In genomic region chr1:45881228-45881832, GRCm38 (mm10) we compare ENCODE assay signal across 30 mouse cellular contexts. TPM values are rescaled to one million over a fixed set of nuclear protein-coding genes. Genes with fewer than 3 reads are reported as not detected.
DNase-seq lines count a peak whose midpoint lies in the region; ATAC-seq and TF ChIP-seq lines count a peak whose summit lies in the region.
"Had no signal": no experiment of that assay in that cellular context is flagged by ENCODE, and none has a peak within 500 bp of the region (broad histone marks: within the 10 kb centered on the region; RNA-seq: fewer than 3 reads in every experiment).

No protein-coding gene starts in this region.

- DNase-seq in kidney, postnatal 4 days = no peak
- peak; percentile 25 for DNase-seq in CH12.LX (ENCODE audit: extremely low read depth)
- no peak for DNase-seq in urinary bladder, adult 2 months (ENCODE audit: low spot score)
- no peak for DNase-seq in right cerebral cortex, postnatal 14 days
- DNase-seq: adrenal gland, postnatal 14 days; cerebellum, adult 9-10 months; gastrocnemius, postnatal 10 days; heart, adult 18-20 months; heart, postnatal 10 days; lung, postnatal 14 days had no signal

- no peak for TF ChIP-seq RAD21 in CH12.LX (IDR thresholded peaks at IDR 0.05; ENCODE audit: low read depth, low read length)

- no peak for TF ChIP-seq CTCF in CH12.LX (conservative IDR thresholded peaks at IDR 0.05 in 1 of 2, IDR thresholded peaks at IDR 0.05 in 1 of 2; ENCODE audit: low read depth in 2 of 2, low read length in 2 of 2)

- ATAC-seq in kidney, embryonic 14.5 days (ENCODE audit: low FRiP score, low TSS enrichment) = peak; percentile 72; the same call in 1 of the 2 replicates
- ATAC-seq in granulocyte monocyte progenitor cell, adult 5-6 weeks (replicated peaks; ENCODE audit: poor library complexity, severe bottlenecking) = peak; percentile 87
- peak; percentile 87 for ATAC-seq in megakaryocyte progenitor cell, adult 5-6 weeks (replicated peaks; ENCODE audit: poor library complexity)
- no peak for ATAC-seq in activated CD4-positive, CD25-positive, alpha-beta regulatory T cell, adult 4 months
- ATAC-seq: CD4-positive, CD25-positive, alpha-beta regulatory T cell, adult 4 months; forebrain, embryonic 16.5 days; intestine, postnatal 0 days; midbrain, embryonic 16.5 days had no signal

- TF ChIP-seq POLR2A in CH12.LX (IDR thresholded peaks at IDR 0.05; ENCODE audit: low read depth, low read length) = no peak

- H3K27me3 ChIP-seq in kidney, embryonic 14.5 days (ENCODE audit: control insufficient read depth, insufficient read depth, low read length) = no peaks in the 10 kb centered on the region
- no peaks in the 10 kb centered on the region for H3K27me3 ChIP-seq in CH12.LX (replicated peaks)
- H3K27me3 ChIP-seq: embryonic facial prominence, embryonic 15.5 days; heart, embryonic 12.5 days had no signal

- H3K9me3 ChIP-seq in kidney, embryonic 14.5 days (ENCODE audit: control insufficient read depth, low read length) = no peaks in the 10 kb centered on the region
- H3K9me3 ChIP-seq in CH12.LX (replicated peaks; ENCODE audit: low read length) = no peaks in the 10 kb centered on the region
- H3K9me3 ChIP-seq: embryonic facial prominence, embryonic 15.5 days; heart, embryonic 12.5 days; midbrain, embryonic 10.5 days had no signal

- H3K27ac ChIP-seq in kidney, embryonic 14.5 days (ENCODE audit: low read depth, low read length) = no peak overlapping the region
- H3K27ac ChIP-seq in CH12.LX (ENCODE audit: insufficient read depth, low read depth) = no peak overlapping the region
- H3K27ac ChIP-seq: embryonic facial prominence, embryonic 15.5 days; kidney, postnatal 0 days; liver, embryonic 14.5 days; midbrain, embryonic 10.5 days had no signal

- H3K9ac ChIP-seq in kidney, embryonic 14.5 days (ENCODE audit: low read depth, low read length) = no peak overlapping the region
- H3K9ac ChIP-seq in CH12.LX (ENCODE audit: insufficient read depth, low read depth) = no peak overlapping the region
- H3K9ac ChIP-seq: embryonic facial prominence, embryonic 15.5 days; heart, embryonic 12.5 days; liver, embryonic 14.5 days had no signal

- peak; percentile 28; the same call in 1 of the 2 replicates for TF ChIP-seq EP300 in CH12.LX (IDR thresholded peaks at IDR 0.05; ENCODE audit: low read length)

- H3K36me3 ChIP-seq in kidney, embryonic 14.5 days (ENCODE audit: control insufficient read depth, insufficient read depth, low read length) = no peaks in the 10 kb centered on the region
- no peaks in the 10 kb centered on the region for H3K36me3 ChIP-seq in CH12.LX (replicated peaks in 1 of 2; ENCODE audit: control insufficient read depth in 1 of 2, insufficient read depth in 1 of 2, low read length in 1 of 2)
- H3K36me3 ChIP-seq: embryonic facial prominence, embryonic 15.5 days; heart, embryonic 12.5 days; midbrain, embryonic 10.5 days had no signal

- H3K4me1 ChIP-seq in kidney, embryonic 14.5 days (ENCODE audit: control insufficient read depth, insufficient read depth, low read length) = no peaks in the 10 kb centered on the region
- H3K4me1 ChIP-seq in CH12.LX (ENCODE audit: control insufficient read depth in 1 of 2, insufficient read depth in 2 of 2) = peaks cover 0 to 16% of the 10 kb centered on the region in 2 experiments; a peak in 2 of 4 replicates
- H3K4me1 ChIP-seq: embryonic facial prominence, embryonic 15.5 days; heart, embryonic 12.5 days; midbrain, embryonic 10.5 days had no signal

- no peak overlapping the region for H3K4me3 ChIP-seq in kidney, embryonic 14.5 days (ENCODE audit: low read length)
- no peak overlapping the region for H3K4me3 ChIP-seq in CH12.LX (replicated peaks in 1 of 3; ENCODE audit: low read depth in 2 of 3, low read length in 2 of 3, poor library complexity in 1 of 3)
- H3K4me3 ChIP-seq: embryonic facial prominence, embryonic 15.5 days; heart, embryonic 12.5 days; midbrain, embryonic 10.5 days had no signal

- in situ Hi-C loops in CH12.LX (cut with MboI; ENCODE audit: low pct_ligation_motif_present, low pct_unique_long_range_greater_than_20kb, low sequenced_read_pairs) = no loop called here

- H3K79me2 ChIP-seq in CH12.LX (replicated peaks; ENCODE audit: control insufficient read depth, extremely low read depth, insufficient read depth, poor library complexity, severe bottlenecking) = no peaks in the 10 kb centered on the region

- WGBS in kidney, embryonic 14.5 days = 47% methylated on average over 3 of the region's 3 CpGs

- H3K4me2 ChIP-seq in kidney, embryonic 14.5 days (replicated peaks; ENCODE audit: low read depth, low read length) = no peak overlapping the region
- H3K4me2 ChIP-seq in CH12.LX (ENCODE audit: insufficient read depth, low read depth, poor library complexity, severe bottlenecking) = peak overlapping the region; percentile 36; the same call in 1 of the 2 replicates
- H3K4me2 ChIP-seq: embryonic facial prominence, embryonic 15.5 days; heart, embryonic 12.5 days had no signal

- dilution Hi-C loops in CH12.LX (cut with MboI; ENCODE audit: extremely low pct_ligation_motif_present, extremely low pct_unique_long_range_greater_than_20kb, low sequenced_read_pairs) = no loop called here

TF ChIP-seq in CH12.LX, 34 proteins besides CTCF, POLR2A, EP300 and RAD21:
- TF ChIP-seq ETS1 (conservative IDR thresholded peaks at IDR 0.05; ENCODE audit: low read depth, low read length) = peak; percentile 23; the same call in 1 of the 2 replicates
- 0 out of 2 replicates have a peak, but pooled peaks have one; percentile 37 for TF ChIP-seq BHLHE40 (IDR thresholded peaks at IDR 0.05; ENCODE audit: low read depth, low read length)
- TF ChIP-seq CHD2 (IDR thresholded peaks at IDR 0.05; ENCODE audit: low read length) = no peak
- TF ChIP-seq MXI1 (IDR thresholded peaks at IDR 0.05; ENCODE audit: low read depth, low read length) = no peak
- TF ChIP-seq ZNF384 (IDR thresholded peaks at IDR 0.05; ENCODE audit: low read depth, low read length) = no peak

RNA-seq across cellular contexts. Expression of gene Gm5269, which starts 8.7 kb away (rescaled TPM):
- not detected in 2 replicates for polyA plus RNA-seq in kidney, embryonic 14.5 days (2014; fragmentation: Nextera tagmentation; extraction: Ambion mirVana)
- not detected in 2 replicates for total RNA-seq in CH12.LX (2012; rRNA removed)
- total RNA-seq in CH12.LX (2014; rRNA removed) = not detected in 2 replicates
- 1.00 and 2.2 TPM in 2 replicates for polyA plus RNA-seq in CH12.LX (2012; ENCODE audit: insufficient read length, low read depth)
- not detected in 2 replicates for total RNA-seq in granulocyte monocyte progenitor cell, adult 5-6 weeks (2014; fragmentation: Nextera tagmentation)
- not detected in 2 replicates for total RNA-seq in granulocyte monocyte progenitor cell, adult 5-6 weeks (2017)
- total RNA-seq in megakaryocyte progenitor cell, adult 5-6 weeks (2015) = not detected in 2 replicates
- total RNA-seq in megakaryocyte progenitor cell, adult 5-6 weeks (2017) = not detected in 2 replicates
- not detected in 2 replicates for polyA plus RNA-seq in urinary bladder, adult 2 months (2012; rRNA removed)
- not detected for polyA plus RNA-seq in activated CD4-positive, CD25-positive, alpha-beta regulatory T cell, adult 4 months (2017; shearing (Covaris generic))
- total RNA-seq: adrenal gland, postnatal 14 days; ES-E14; gastrocnemius, postnatal 10 days; heart, adult 18-20 months; heart, postnatal 10 days; layer of hippocampus, postnatal 25 days had no signal
- polyA plus RNA-seq: brain, embryonic 14.5 days; CD4-positive, CD25-positive, alpha-beta regulatory T cell, adult 4 months; embryonic facial prominence, embryonic 15.5 days; forebrain, embryonic 16.5 days; heart, embryonic 12.5 days; hindbrain, embryonic 11.5 days; intestine, postnatal 0 days; kidney, postnatal 0 days; limb, embryonic 11.5 days; midbrain, embryonic 10.5 days; midbrain, embryonic 16.5 days; neural tube, embryonic 14.5 days; small intestine, adult 2 months had no signal

RNA-seq across cellular contexts. Expression of gene Slc40a1, which starts 45.0 kb away (rescaled TPM):
- polyA plus RNA-seq in kidney, embryonic 14.5 days (2014; fragmentation: Nextera tagmentation; extraction: Ambion mirVana) = 64.6 and 101 TPM in 2 replicates
- total RNA-seq in CH12.LX (2012; rRNA removed) (not detected in 2 replicates), CH12.LX (2014; rRNA removed) (not detected in 2 replicates)
- not detected in 2 replicates for polyA plus RNA-seq in CH12.LX (2012; ENCODE audit: insufficient read length, low read depth)
- 4.6 and 11.2 TPM in 2 replicates for total RNA-seq in granulocyte monocyte progenitor cell, adult 5-6 weeks (2014; fragmentation: Nextera tagmentation)
- total RNA-seq in granulocyte monocyte progenitor cell, adult 5-6 weeks (2017) = 8.6 and 10.6 TPM in 2 replicates
- 26.6 and 38.3 TPM in 2 replicates for total RNA-seq in megakaryocyte progenitor cell, adult 5-6 weeks (2015)
- 25.5 and 38.6 TPM in 2 replicates for total RNA-seq in megakaryocyte progenitor cell, adult 5-6 weeks (2017)
- 12.7 and 12.8 TPM in 2 replicates for polyA plus RNA-seq in urinary bladder, adult 2 months (2012; rRNA removed)
- 1 to 10 TPM; 1.0 to 2.3 TPM for polyA plus RNA-seq in activated CD4-positive, CD25-positive, alpha-beta regulatory T cell, adult 4 months (2017; shearing (Covaris generic))
